Comparison of ENCODE assay signal across 8 mouse cellular contexts in genomic region chr15:3441506-3442286, GRCm38 (mm10).
DNase-seq lines count a peak whose midpoint lies in the region; ATAC-seq and TF ChIP-seq lines count a peak whose summit lies in the region.

No protein-coding gene starts in this region.

- H3K4me1 ChIP-seq in midbrain, embryonic 13.5 days (replicated peaks): no peaks in the 10 kb centered on the region

- H3K27ac ChIP-seq in gastrocnemius, adult 2 months: no peak overlapping the region
- no peak overlapping the region for H3K27ac ChIP-seq in midbrain, embryonic 13.5 days

- H3K9ac ChIP-seq in midbrain, embryonic 13.5 days (replicated peaks): no peak overlapping the region

- peak; percentile 70; the same call in 1 of the 2 replicates for ATAC-seq in midbrain, embryonic 13.5 days

- no peaks in the 10 kb centered on the region for H3K27me3 ChIP-seq in midbrain, embryonic 13.5 days

- H3K4me2 ChIP-seq in midbrain, embryonic 13.5 days (replicated peaks): no peak overlapping the region

- TF ChIP-seq CTCF in gastrocnemius, adult 2 months (IDR thresholded peaks at IDR 0.05): peak; percentile 83

- intact Hi-C loops in gastrocnemius, adult 2 months (cut with DNase I): loop anchor here (5.0 kb wide), 1 partner anchor 141 kb away; the partner anchor contains the start of gene Ghr

- WGBS in midbrain, embryonic 13.5 days: 52% methylated on average over 4 of the region's 4 CpGs

- H3K36me3 ChIP-seq in midbrain, embryonic 13.5 days: no peaks in the 10 kb centered on the region

- DNase-seq in gastrocnemius, adult 2 months: peak; percentile 48
- no peak for DNase-seq in gastrocnemius, adult 8-10 months (ENCODE audit: low spot score in 2 of 2)
- DNase-seq in testis, postnatal 10 days (ENCODE audit: low spot score): peak; percentile 43
- DNase-seq in testis, postnatal 14 days (ENCODE audit: low spot score): no peak
- DNase-seq in c-Kit-positive CD71-positive TER-119-positive erythroid progenitor cells, embryonic 14.5 days (ENCODE audit: low spot score): peak; percentile 12
- peak; percentile 60 for DNase-seq in kidney, postnatal 10 days
- DNase-seq in ovary, adult 18-20 months (ENCODE audit: low spot score): no peak

- no peak overlapping the region for H3K4me3 ChIP-seq in gastrocnemius, adult 2 months
- no peak overlapping the region for H3K4me3 ChIP-seq in midbrain, embryonic 13.5 days (replicated peaks)

- no peaks in the 10 kb centered on the region for H3K9me3 ChIP-seq in midbrain, embryonic 13.5 days

Comparison
In these comparisons a context has a peak if more than half of its experiments do, and no peak if none do; other contexts are left out.
1. DNase-seq: peak in gastrocnemius, adult 2 months (single experiment), testis, postnatal 10 days (single experiment), c-Kit-positive CD71-positive TER-119-positive erythroid progenitor cells, embryonic 14.5 days (single experiment) and kidney, postnatal 10 days (single experiment); none in gastrocnemius, adult 8-10 months (0 of 2), testis, postnatal 14 days (single experiment) and ovary, adult 18-20 months (single experiment).